Mouse (Mus musculus) embryo, embryonic 11.5 days (tissue): Measurements from ENCODE around the gene Nfu1.

ENCODE experiments used
- DNase-seq: peaks from one replicate; pipeline ENCODE4 v3.0.0-alpha.2; 2012; ENCODE audit warnings: low read depth, low spot score

The Nfu1 gene

GRCm38 (mm10) chr6:87008887-87009286 lies at the start of gene Nfu1:
Nfu1 (plus strand) TSS chr6:87009236.
- no peak for DNase-seq

- DNase-seq: no peak
Observed at GRCm38 (mm10) chr6:86963987-86964685, 44.9 kb upstream of the Nfu1 start.

- DNase-seq: no peak
Observed at GRCm38 (mm10) chr6:86967166-86967565, 41.9 kb upstream of the Nfu1 start.

- no peak for DNase-seq
Observed at GRCm38 (mm10) chr6:86973956-86974355, 35.1 kb upstream of the Nfu1 start.

GRCm38 (mm10) chr6:86978156-86978908 lies 30.7 kb upstream of the Nfu1 start:
- DNase-seq: no peak

GRCm38 (mm10) chr6:86978909-86979265 lies 30.1 kb upstream of the Nfu1 start:
- no peak for DNase-seq

- DNase-seq: no peak
Observed at GRCm38 (mm10) chr6:86981206-86981605, 27.8 kb upstream of the Nfu1 start.

GRCm38 (mm10) chr6:86985314-86986106 lies 23.5 kb upstream of the Nfu1 start:
- no peak for DNase-seq

GRCm38 (mm10) chr6:86989576-86989975 lies 19.5 kb upstream of the Nfu1 start:
- no peak for DNase-seq

- DNase-seq: no peak
Observed at GRCm38 (mm10) chr6:86991041-86991440, 18.0 kb upstream of the Nfu1 start.

GRCm38 (mm10) chr6:86992349-86992748 lies 16.7 kb upstream of the Nfu1 start:
- DNase-seq: no peak

- no peak for DNase-seq
Observed at GRCm38 (mm10) chr6:86994254-86994653, 14.8 kb upstream of the Nfu1 start.

GRCm38 (mm10) chr6:86996629-86997307 lies 12.3 kb upstream of the Nfu1 start:
- no peak for DNase-seq

GRCm38 (mm10) chr6:86997360-86997759 lies 11.7 kb upstream of the Nfu1 start:
- DNase-seq: no peak

GRCm38 (mm10) chr6:87001995-87002394 lies 7.0 kb upstream of the Nfu1 start:
- DNase-seq: no peak

GRCm38 (mm10) chr6:87002521-87003055 lies 6.4 kb upstream of the Nfu1 start:
- DNase-seq: peak; percentile 74

- DNase-seq: no peak
Observed at GRCm38 (mm10) chr6:87004099-87004498, 4.9 kb upstream of the Nfu1 start.

- DNase-seq: no peak
Observed at GRCm38 (mm10) chr6:87005577-87005976, 3.5 kb upstream of the Nfu1 start.

- peak; percentile 89 for DNase-seq
Observed at GRCm38 (mm10) chr6:87009692-87010328, 774 bp downstream of the Nfu1 start.

GRCm38 (mm10) chr6:87016916-87017315 lies 7.9 kb downstream of the Nfu1 start:
- peak; percentile 30 for DNase-seq

GRCm38 (mm10) chr6:87018874-87019273 lies 9.8 kb downstream of the Nfu1 start:
- no peak for DNase-seq
